Mouse (Mus musculus): Measurements from ENCODE around the gene Aicda.

Aicda gene

DNA sequence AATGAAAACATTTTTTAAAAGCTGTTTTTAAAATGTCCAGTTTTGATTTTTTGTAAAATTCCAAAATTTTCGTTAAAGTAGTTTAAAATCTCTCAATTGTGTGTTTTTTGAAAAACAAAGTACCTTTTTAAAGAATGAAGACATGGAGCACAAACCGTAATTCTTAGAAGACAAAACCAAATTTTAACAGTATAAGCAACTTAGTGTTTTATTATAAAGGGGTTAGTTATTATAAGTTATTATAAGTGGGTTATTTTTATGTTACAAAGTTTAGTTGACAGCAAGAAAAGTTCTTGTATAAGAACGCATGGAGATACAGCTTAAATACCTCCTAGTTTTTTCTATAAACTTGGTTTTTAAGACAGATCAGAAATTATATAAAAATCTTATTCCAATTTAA lies 48.0 kb downstream of the Aicda start:
- no peak for DNase-seq

DNA sequence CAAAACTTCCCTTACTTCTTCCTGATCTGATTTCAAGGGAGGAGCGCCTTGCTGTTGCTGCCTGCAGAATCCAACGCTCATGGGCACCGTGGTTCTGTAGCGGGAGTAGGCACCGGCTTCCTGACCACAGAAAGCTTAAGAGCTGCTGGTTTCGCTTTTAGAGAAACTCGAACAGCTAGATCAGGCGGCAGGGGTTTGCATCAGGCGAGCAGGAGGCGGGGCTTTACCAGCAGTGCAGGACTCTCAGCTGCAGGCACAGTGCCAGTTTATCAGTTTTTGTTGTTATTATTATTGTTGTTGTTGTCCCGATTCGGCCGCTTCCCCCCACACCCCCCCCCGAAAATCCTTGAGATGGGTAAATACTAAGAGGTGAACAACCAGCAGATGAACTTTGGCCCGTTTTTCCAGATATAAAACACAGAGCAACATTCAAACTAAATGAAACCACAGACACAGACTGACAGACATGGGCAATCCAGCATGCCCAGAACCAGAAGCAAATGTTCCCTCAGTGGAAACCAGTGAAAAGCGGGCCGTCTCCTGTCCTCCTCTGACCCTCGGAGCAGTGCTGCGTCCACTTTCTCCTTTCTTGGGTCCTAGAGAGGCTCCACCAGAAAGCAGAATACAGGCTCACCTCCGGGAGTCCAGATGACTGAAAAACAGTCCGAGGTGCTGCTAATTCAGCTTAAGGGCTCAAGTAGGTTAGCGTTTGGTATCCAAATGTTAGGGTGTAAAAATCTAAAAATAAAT lies 48.8 kb downstream of the Aicda start, which contains the start of gene Apobec1:
Gene Apobec1, minus strand, starts transcription at position 203 of the 750 bp plus-strand sequence.
- DNase-seq = peak; percentile 86 to 88

DNA sequence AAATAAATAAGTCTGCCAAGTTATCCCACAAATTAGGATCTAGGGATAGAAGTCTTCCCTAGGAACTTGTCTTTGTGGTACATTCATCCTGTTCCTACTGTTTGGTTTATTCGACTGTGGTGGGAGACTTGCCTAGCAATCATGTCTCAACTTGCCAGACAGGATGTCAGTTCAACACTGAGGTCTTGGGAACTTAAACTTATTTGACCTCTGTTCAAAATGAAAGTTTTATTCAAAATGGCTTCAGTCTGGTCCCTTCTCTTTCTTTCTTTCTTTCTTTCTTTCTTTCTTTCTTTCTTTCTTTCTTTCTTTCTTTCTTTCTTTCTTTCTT lies 49.4 kb downstream of the Aicda start:
- DNase-seq = no peak

DNA sequence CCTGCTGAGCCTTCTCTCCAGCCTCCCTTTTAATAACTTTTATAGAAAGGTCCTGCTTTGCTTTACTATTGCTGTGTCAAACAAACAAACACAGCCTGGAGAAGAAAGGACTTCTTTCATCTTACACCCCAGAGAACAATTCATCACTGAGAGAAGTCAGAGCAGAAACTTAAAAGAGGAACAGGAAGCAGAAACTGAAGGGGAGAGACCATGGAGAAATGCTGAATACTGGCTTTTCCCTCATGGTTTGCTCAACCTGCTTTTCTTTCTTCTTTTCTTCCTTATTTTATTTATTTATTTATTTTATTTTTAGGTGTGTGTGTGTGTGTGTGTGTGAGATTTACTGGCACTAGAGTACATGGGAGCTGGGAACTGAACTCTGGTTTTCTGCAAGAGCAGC lies 50.7 kb downstream of the Aicda start:
- DNase-seq = no peak

DNA sequence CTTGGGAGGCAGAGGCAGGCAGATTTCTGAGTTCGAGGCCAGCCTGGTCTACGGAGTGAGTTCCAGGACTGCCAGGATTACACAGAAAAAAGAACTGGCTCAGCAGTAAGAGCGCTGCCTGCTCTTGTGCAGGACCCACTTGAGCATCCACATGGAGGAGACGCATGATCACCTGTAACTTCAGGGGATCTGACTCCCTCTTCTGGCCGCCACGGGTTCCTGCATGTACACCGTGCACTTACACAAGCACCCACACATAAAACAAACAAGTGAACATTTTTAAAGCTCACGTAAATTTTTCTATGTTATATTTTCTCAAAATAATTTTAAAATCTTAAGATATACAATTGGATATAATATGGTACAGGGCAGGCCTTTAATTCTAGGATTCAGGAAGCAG lies 51.9 kb downstream of the Aicda start:
- no peak for DNase-seq

DNA sequence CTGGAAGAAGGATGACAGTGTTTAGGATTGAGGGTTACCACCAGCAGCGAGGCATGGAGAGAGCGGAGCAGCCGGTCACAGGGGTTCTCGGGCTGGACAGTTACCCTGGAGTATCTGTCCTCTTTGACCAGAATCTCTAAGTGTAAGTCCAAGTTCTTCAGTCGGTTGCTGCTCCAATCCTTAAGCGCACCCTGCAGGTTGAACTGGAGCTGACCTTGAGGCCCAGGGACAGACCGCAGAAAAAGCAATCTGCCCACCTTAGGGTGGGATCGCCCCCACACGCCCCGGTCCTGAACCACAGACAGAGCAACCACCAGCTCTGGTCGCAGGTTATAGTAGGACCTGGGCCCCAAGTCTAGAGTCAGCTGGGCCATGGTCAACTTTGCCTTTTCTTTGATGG lies 53.1 kb downstream of the Aicda start:
- no peak for DNase-seq

DNA sequence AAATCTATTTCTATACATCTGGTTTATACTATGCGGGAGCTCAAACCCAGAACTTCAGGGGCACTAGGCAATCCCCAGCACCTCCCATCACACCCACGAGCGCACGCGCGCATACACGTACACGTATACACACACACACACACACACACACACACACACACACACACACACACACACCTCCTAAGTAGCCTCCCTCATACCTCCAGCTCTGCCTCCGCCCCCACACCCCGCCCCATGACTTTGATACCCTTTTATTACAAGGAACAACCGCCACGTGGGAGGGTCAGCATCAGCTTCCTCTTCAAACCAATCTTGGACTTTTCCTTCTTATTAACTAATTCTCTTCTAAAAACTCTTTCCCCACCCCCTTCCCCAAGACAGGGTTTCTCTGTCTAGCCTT lies 54.1 kb downstream of the Aicda start:
- no peak for DNase-seq

DNA sequence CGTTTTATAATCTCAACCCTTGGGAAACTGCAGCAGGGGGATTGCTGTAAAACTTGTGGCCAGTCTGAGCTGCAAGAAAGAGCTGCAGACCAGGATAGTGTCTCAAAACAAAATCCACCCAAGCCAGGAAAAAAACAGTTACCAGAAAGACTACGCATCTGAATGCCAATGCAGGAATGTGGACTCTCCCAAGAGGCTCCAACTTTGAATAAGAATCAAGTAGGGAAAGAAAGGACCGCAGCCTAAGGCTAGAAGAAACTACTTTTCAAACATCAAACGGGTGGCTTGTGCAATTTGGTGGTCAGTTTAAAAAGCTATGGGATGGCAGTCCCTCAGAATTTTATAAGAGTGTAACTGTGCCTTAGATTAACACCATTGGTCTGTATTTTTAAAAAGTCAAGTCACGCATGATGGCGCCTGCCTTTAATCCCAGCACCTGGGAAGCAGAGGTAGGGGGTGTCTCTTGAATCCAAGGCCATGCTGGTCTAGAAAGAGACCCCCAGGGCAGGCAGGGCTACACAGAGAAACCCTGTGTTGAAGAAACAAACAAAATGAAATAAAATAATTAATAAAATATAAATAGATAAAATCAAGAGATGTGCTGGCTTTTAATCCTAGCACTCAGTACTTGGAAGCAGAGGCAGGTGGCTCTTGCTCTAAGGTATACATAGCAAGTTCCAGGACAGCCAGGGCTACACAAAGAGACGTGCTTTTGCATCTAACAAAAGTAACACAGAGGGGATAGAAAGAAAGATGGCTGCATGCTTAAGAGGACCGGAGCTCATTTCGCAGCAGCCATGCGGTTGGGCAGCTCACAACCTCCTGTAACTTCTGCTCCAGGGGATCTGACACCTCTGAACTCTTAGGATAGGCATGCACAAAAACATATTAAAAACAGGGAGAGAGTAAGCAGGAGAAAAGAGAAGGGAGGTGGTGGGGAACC lies 55.1 kb downstream of the Aicda start:
- DNase-seq = no peak

DNA sequence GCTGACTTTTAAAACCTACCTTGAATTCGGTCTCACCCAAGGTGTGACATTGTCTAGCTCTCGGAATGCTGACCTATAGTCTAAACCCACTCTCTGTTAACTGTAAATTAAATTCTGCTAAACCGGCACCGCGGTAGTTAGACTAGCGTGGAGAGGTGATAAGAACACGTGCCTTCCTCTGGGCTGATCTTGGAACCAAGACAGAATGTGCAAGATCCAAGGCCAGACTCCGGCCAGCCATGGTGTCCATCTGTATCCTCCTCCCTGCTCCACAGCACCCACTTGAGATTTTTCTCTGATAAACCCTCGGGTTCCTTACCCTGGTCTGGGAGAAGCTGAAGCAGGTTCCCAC lies 55.8 kb downstream of the Aicda start:
- no peak for DNase-seq

DNA sequence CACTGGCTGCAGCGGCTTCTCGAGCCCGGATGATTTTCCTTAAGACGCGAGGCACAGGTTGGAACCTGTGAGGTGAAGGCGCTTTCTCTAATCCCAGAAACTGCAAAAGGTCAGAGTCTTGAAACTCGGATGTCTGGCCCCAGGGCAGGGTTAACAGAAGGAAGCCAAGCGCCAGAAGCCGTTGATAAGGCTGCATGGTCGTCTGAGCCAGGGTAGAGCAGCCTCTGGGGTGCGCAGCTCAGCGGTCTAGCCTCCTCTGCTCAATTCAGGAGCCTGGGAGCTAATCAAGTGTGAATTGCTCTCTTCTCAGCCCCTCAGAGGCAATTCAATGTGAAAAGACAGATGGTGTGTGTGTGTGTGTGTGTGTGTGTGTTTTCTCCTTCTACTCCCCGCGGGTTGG lies 56.2 kb downstream of the Aicda start, which contains the start of gene Gdf3:
Gene Gdf3, minus strand, starts transcription at position 317 of the 400 bp plus-strand sequence.
- no peak for DNase-seq

DNA sequence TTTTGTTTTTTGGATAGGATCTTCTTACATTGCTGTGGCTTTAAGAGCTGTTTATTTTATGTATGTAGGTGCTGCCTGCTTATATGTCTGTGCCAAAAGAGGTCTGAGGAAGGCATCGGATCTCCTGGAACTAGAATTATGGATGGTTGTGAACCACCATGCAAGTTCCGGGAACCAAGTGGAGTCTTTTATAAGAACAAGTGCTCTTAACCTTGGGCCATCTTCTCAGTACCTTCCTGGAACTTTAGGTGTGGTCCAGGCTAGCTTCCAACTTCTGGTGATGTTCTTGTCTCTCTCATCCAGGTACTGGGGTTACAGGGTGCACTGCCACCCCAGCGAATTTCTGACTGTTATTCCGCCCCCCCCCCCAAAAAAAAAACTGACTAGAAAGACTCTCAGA lies 58.8 kb downstream of the Aicda start:
- no peak for DNase-seq

All from lung, adult 18-20 months (tissue).